Mouse (Mus musculus) kidney, embryonic 15.5 days (tissue): ENCODE measurements around the gene Gm9913. TPM values are rescaled to one million over a fixed set of nuclear protein-coding genes. Genes with fewer than 3 reads are reported as not detected.

ENCODE experiments used
- ATAC-seq: fragments of 200-750 bp; cut with Nextera tagmentation; replicated peaks from 2 replicates; pipeline ENCODE4 v1.8.0; 2017; ENCODE audit warnings: moderate TSS enrichment; ENCODE audit not compliant: low FRiP score
- H3K27ac ChIP-seq: fragments of 300-500 bp; sonication (generic); 2 replicates; pipeline ENCODE4 v1.5.1; 2015; ENCODE audit warnings: mild to moderate bottlenecking, inconsistent platforms
- H3K27me3 ChIP-seq: fragments of 300-500 bp; sonication (generic); 2 replicates; pipeline ENCODE4 v1.6.1; 2015; ENCODE audit warnings: inconsistent platforms
- H3K36me3 ChIP-seq: fragments of 300-500 bp; sonication (generic); 2 replicates; pipeline ENCODE4 v1.6.1; 2015; ENCODE audit warnings: inconsistent platforms
- H3K4me1 ChIP-seq: fragments of 300-500 bp; sonication (generic); 2 replicates; pipeline ENCODE4 v1.6.1; 2015; ENCODE audit warnings: inconsistent platforms
- H3K4me2 ChIP-seq: fragments of 300-500 bp; sonication (generic); 2 replicates; pipeline ENCODE4 v1.6.1; 2015; ENCODE audit warnings: moderate library complexity, mild to moderate bottlenecking, inconsistent platforms
- H3K4me3 ChIP-seq: fragments of 300-500 bp; sonication (generic); replicated peaks from 2 replicates; pipeline ENCODE4 v1.5.1; 2015; ENCODE audit warnings: mild to moderate bottlenecking, inconsistent platforms
- H3K9ac ChIP-seq: fragments of 300-500 bp; sonication (generic); 2 replicates; pipeline ENCODE4 v1.6.1; 2015; ENCODE audit warnings: mild to moderate bottlenecking, inconsistent platforms
- H3K9me3 ChIP-seq: fragments of 300-500 bp; sonication (generic); replicated peaks from 2 replicates; pipeline ENCODE4 v1.6.1; 2016; ENCODE audit warnings: inconsistent platforms
- WGBS: fragments of 180-500 bp; shearing (Covaris S2); methylation state at CpG from one replicate; pipeline ENCODE4 v1.1.7; 2015; ENCODE audit warnings: mixed read lengths; 5-methylcytosine and 5-hydroxymethylcytosine counted together
- polyA plus RNA-seq: library from polyadenylated mRNA; unstranded; fragments of >200 nt; fragmentation: Nextera tagmentation; extraction: Ambion mirVana; gene quantifications from 2 replicates; pipeline ENCODE4 v1.2.1, GENCODE M21; 2015

Gene Gm9913
- polyA plus RNA-seq, 1 experiment from 2014 or later = 0.42 TPM

GRCm38 (mm10) chr2:125505746-125506315, 942 bp downstream of the Gm9913 start:
- peak overlapping the region; percentile 87 for H3K27ac ChIP-seq
- H3K4me3 ChIP-seq = peak overlapping the region; percentile 59
- no peaks in the 10 kb centered on the region for H3K9me3 ChIP-seq
- peak overlapping the region; percentile 70 for H3K9ac ChIP-seq
- under 1% methylated on average over 47 of the region's 48 CpGs for WGBS
- H3K4me2 ChIP-seq = peak overlapping the region; percentile 91
- ATAC-seq = peak; percentile 77
- peaks cover 14% of the 10 kb centered on the region for H3K27me3 ChIP-seq
- no peaks in the 10 kb centered on the region for H3K36me3 ChIP-seq
- H3K4me1 ChIP-seq = peaks cover 15% of the 10 kb centered on the region

GRCm38 (mm10) chr2:125506316-125507054, 1.6 kb downstream of the Gm9913 start:
- Histone ChIP-seq H3K27me3 (peaks cover 14% of the 10 kb centered on the region), H3K4me3 (peak overlapping the region; percentile 59), H3K36me3 (no peaks in the 10 kb centered on the region), H3K9me3 (no peaks in the 10 kb centered on the region), H3K9ac (peak overlapping the region; percentile 70), H3K4me1 (peaks cover 15% of the 10 kb centered on the region), H3K4me2 (peak overlapping the region; percentile 91), H3K27ac (peak overlapping the region; percentile 87)
- peak; percentile 92 for ATAC-seq
- WGBS = 1% methylated on average over 37 of the region's 37 CpGs

GRCm38 (mm10) chr2:125507893-125508292, 3.0 kb downstream of the Gm9913 start, which contains the start of gene Fbn1:
Gene Fbn1 (minus strand): TSS chr2:125507993.
- peak within 1 kb of the TSS; percentile 70 for H3K9ac ChIP-seq
- ATAC-seq = no peak
- H3K4me3 ChIP-seq = peak within 1 kb of the TSS; percentile 59
- peaks cover 14% of the 10 kb centered on the region for H3K27me3 ChIP-seq
- 89% methylated on average over 4 of the region's 4 CpGs for WGBS
- H3K9me3 ChIP-seq = no peaks in the 10 kb centered on the region
- peaks cover 15% of the 10 kb centered on the region for H3K4me1 ChIP-seq
- no peaks in the 10 kb centered on the region for H3K36me3 ChIP-seq
- H3K27ac ChIP-seq = peak within 1 kb of the TSS; percentile 87
- peak within 1 kb of the TSS; percentile 91 for H3K4me2 ChIP-seq

GRCm38 (mm10) chr2:125508381-125508780, 3.5 kb downstream of the Gm9913 start:
- H3K36me3 ChIP-seq = no peaks in the 10 kb centered on the region
- WGBS = 90% methylated on average over 5 of the region's 5 CpGs
- H3K9ac ChIP-seq = no peak overlapping the region
- H3K9me3 ChIP-seq = no peaks in the 10 kb centered on the region
- H3K4me2 ChIP-seq = no peak overlapping the region
- no peak overlapping the region for H3K4me3 ChIP-seq
- H3K27me3 ChIP-seq = peaks cover 14% of the 10 kb centered on the region
- no peak for ATAC-seq
- no peak overlapping the region for H3K27ac ChIP-seq
- peaks cover 15% of the 10 kb centered on the region for H3K4me1 ChIP-seq

GRCm38 (mm10) chr2:125510752-125511151, 5.9 kb downstream of the Gm9913 start:
- 80% methylated on average over 2 of the region's 2 CpGs for WGBS
- H3K27me3 ChIP-seq = peaks cover 14% of the 10 kb centered on the region
- peaks cover 12% of the 10 kb centered on the region for H3K4me1 ChIP-seq
- ATAC-seq = no peak
- H3K4me2 ChIP-seq = no peak overlapping the region
- no peak overlapping the region for H3K4me3 ChIP-seq
- no peak overlapping the region for H3K9ac ChIP-seq
- H3K27ac ChIP-seq = no peak overlapping the region
- no peaks in the 10 kb centered on the region for H3K9me3 ChIP-seq
- H3K36me3 ChIP-seq = no peaks in the 10 kb centered on the region

- H3K27ac ChIP-seq = no peak overlapping the region
- H3K9ac ChIP-seq = no peak overlapping the region
- H3K36me3 ChIP-seq = no peaks in the 10 kb centered on the region
- peaks cover 15% of the 10 kb centered on the region for H3K4me1 ChIP-seq
- no peaks in the 10 kb centered on the region for H3K9me3 ChIP-seq
- WGBS = 78% methylated on average over 4 of the region's 4 CpGs
- no peak for ATAC-seq
- H3K27me3 ChIP-seq = peaks cover 12% of the 10 kb centered on the region
- no peak overlapping the region for H3K4me3 ChIP-seq
- H3K4me2 ChIP-seq = no peak overlapping the region
Measured at GRCm38 (mm10) chr2:125511898-125512297, 7.0 kb downstream of the Gm9913 start.

GRCm38 (mm10) chr2:125512544-125512943, 7.7 kb downstream of the Gm9913 start:
- ATAC-seq = no peak
- peaks cover 15% of the 10 kb centered on the region for H3K4me1 ChIP-seq
- no peaks in the 10 kb centered on the region for H3K9me3 ChIP-seq
- 74% methylated on average over 4 of the region's 4 CpGs for WGBS
- H3K9ac ChIP-seq = no peak overlapping the region
- H3K4me2 ChIP-seq = no peak overlapping the region
- peaks cover 10% of the 10 kb centered on the region for H3K27me3 ChIP-seq
- H3K27ac ChIP-seq = no peak overlapping the region
- H3K36me3 ChIP-seq = no peaks in the 10 kb centered on the region
- no peak overlapping the region for H3K4me3 ChIP-seq

- Histone ChIP-seq H3K36me3 (no peaks in the 10 kb centered on the region), H3K4me2 (no peak overlapping the region), H3K4me1 (peaks cover 15% of the 10 kb centered on the region), H3K27me3 (no peaks in the 10 kb centered on the region), H3K27ac (0 out of 2 replicates have a peak overlapping the region, but pooled peaks have one; percentile 18), H3K9ac (no peak overlapping the region), H3K9me3 (no peaks in the 10 kb centered on the region), H3K4me3 (no peak overlapping the region)
- ATAC-seq = 0 out of 2 replicates have a peak, but pooled peaks have one; percentile 58
- 55% methylated on average over 3 of the region's 3 CpGs for WGBS
Measured at GRCm38 (mm10) chr2:125514391-125514790, 9.5 kb downstream of the Gm9913 start.

- no peak overlapping the region for H3K27ac ChIP-seq
- 72% methylated on average over 12 of the region's 12 CpGs for WGBS
- no peaks in the 10 kb centered on the region for H3K36me3 ChIP-seq
Measured at GRCm38 (mm10) chr2:125515291-125516057, 10.6 kb downstream of the Gm9913 start.

GRCm38 (mm10) chr2:125516594-125516993, 11.7 kb downstream of the Gm9913 start:
- WGBS = 11% methylated on average over 4 of the region's 4 CpGs

More at GRCm38 (mm10) chr2:125515291-125516057, 10.6 kb downstream of the Gm9913 start:
- no peak overlapping the region for H3K4me2 ChIP-seq
- H3K9me3 ChIP-seq = no peaks in the 10 kb centered on the region
- no peak overlapping the region for H3K9ac ChIP-seq
- peaks cover 15% of the 10 kb centered on the region for H3K4me1 ChIP-seq
- no peaks in the 10 kb centered on the region for H3K27me3 ChIP-seq
- no peak for ATAC-seq
- no peak overlapping the region for H3K4me3 ChIP-seq

GRCm38 (mm10) chr2:125525484-125525883, 20.6 kb downstream of the Gm9913 start:
- H3K9me3 ChIP-seq = no peaks in the 10 kb centered on the region

More at GRCm38 (mm10) chr2:125516594-125516993, 11.7 kb downstream of the Gm9913 start:
- no peak overlapping the region for H3K9ac ChIP-seq
- no peaks in the 10 kb centered on the region for H3K27me3 ChIP-seq
- H3K9me3 ChIP-seq = no peaks in the 10 kb centered on the region
- peak; percentile 94 for ATAC-seq
- peak overlapping the region; percentile 63 for H3K27ac ChIP-seq
- H3K36me3 ChIP-seq = no peaks in the 10 kb centered on the region
- H3K4me2 ChIP-seq = no peak overlapping the region
- H3K4me1 ChIP-seq = peaks cover 15% of the 10 kb centered on the region
- no peak overlapping the region for H3K4me3 ChIP-seq

GRCm38 (mm10) chr2:125526566-125526965, 21.7 kb downstream of the Gm9913 start:
- no peak overlapping the region for H3K27ac ChIP-seq
- no peak overlapping the region for H3K4me2 ChIP-seq
- ATAC-seq = no peak
- no peaks in the 10 kb centered on the region for H3K9me3 ChIP-seq
- no peak overlapping the region for H3K9ac ChIP-seq
- 86% methylated on average over 5 of the region's 5 CpGs for WGBS
- H3K4me3 ChIP-seq = no peak overlapping the region
- no peaks in the 10 kb centered on the region for H3K4me1 ChIP-seq
- H3K27me3 ChIP-seq = no peaks in the 10 kb centered on the region
- H3K36me3 ChIP-seq = no peaks in the 10 kb centered on the region

More at GRCm38 (mm10) chr2:125525484-125525883, 20.6 kb downstream of the Gm9913 start:
- H3K4me1 ChIP-seq = no peaks in the 10 kb centered on the region
- no peak for ATAC-seq
- H3K27me3 ChIP-seq = no peaks in the 10 kb centered on the region
- no peak overlapping the region for H3K4me3 ChIP-seq
- H3K36me3 ChIP-seq = no peaks in the 10 kb centered on the region
- H3K9ac ChIP-seq = no peak overlapping the region
- no peak overlapping the region for H3K27ac ChIP-seq
- H3K4me2 ChIP-seq = no peak overlapping the region
- 82% methylated on average over 2 of the region's 2 CpGs for WGBS
